Mouse (Mus musculus) MEL (cell line): ENCODE measurements around the gene 4930415O20Rik. TPM values are rescaled to one million over a fixed set of nuclear protein-coding genes. Genes with fewer than 3 reads are reported as not detected.

Source experiments
- DNase-seq: peaks from one replicate; pipeline ENCODE4 v3.0.0; 2011; ENCODE audit warnings: low read depth, low spot score
- H3K27ac ChIP-seq: 2 replicates; pipeline ENCODE4 v1.5.1; 2012; ENCODE audit warnings: low read depth, mild to moderate bottlenecking, control low read depth, low read length, moderate library complexity; ENCODE audit not compliant: control insufficient read depth
- H3K27me3 ChIP-seq, 2 experiments: fragments of 150-350 bp in 1 of 2; sonication (generic) in 1 of 2; 2 replicates each; pipeline ENCODE4 v1.6.1; 2012; ENCODE audit warnings: low read length in 2 of 2, mild to moderate bottlenecking in 2 of 2, improper control_type of control experiment in 1 of 2, moderate library complexity in 1 of 2; ENCODE audit not compliant: insufficient read depth in 2 of 2, control insufficient read depth in 1 of 2
- H3K36me3 ChIP-seq, 2 experiments: 2 replicates each; pipeline ENCODE4 v1.6.1; 2012 to 2014; ENCODE audit warnings: low read length in 2 of 2, improper control_type of control experiment in 1 of 2, inconsistent platforms in 1 of 2, mild to moderate bottlenecking in 1 of 2; ENCODE audit not compliant: insufficient read depth in 2 of 2, control insufficient read depth in 1 of 2
- H3K4me1 ChIP-seq, 2 experiments: fragments of 150-350 bp in 1 of 2; sonication (generic) in 1 of 2; 2 replicates each; pipeline ENCODE4 v1.6.1; 2012; ENCODE audit warnings: low read length in 2 of 2, improper control_type of control experiment in 1 of 2, mild to moderate bottlenecking in 1 of 2; ENCODE audit not compliant: insufficient read depth in 2 of 2, control insufficient read depth in 1 of 2
- H3K4me3 ChIP-seq, 2 experiments: fragments of 150-350 bp in 1 of 2; sonication (generic) in 1 of 2; 2 replicates each; pipeline ENCODE4 v1.5.1; 2012; ENCODE audit warnings: low read depth in 2 of 2, low read length in 2 of 2, mild to moderate bottlenecking in 2 of 2, moderate library complexity in 2 of 2, control low read depth in 1 of 2, improper control_type of control experiment in 1 of 2; ENCODE audit not compliant: control insufficient read depth in 1 of 2, insufficient read depth in 1 of 2
- H3K79me2 ChIP-seq: 2 replicates; pipeline ENCODE4 v1.6.1; 2012; ENCODE audit warnings: mild to moderate bottlenecking, low read length, moderate library complexity; ENCODE audit not compliant: control insufficient read depth, poor library complexity, insufficient read depth
- H3K9ac ChIP-seq: 2 replicates; pipeline ENCODE4 v1.6.1; 2012; ENCODE audit warnings: low read depth, mild to moderate bottlenecking, control low read depth, low read length, moderate library complexity; ENCODE audit not compliant: control insufficient read depth, poor library complexity, severe bottlenecking
- H3K9me3 ChIP-seq: fragments of 150-350 bp; sonication (generic); replicated peaks from 2 replicates; pipeline ENCODE4 v1.6.1; 2012; ENCODE audit warnings: mild to moderate bottlenecking, low read length, improper control_type of control experiment, moderate library complexity; ENCODE audit not compliant: insufficient read depth
- BHLHE40 ChIP-seq: IDR thresholded peaks from 2 replicates; pipeline ENCODE4 v1.6.1; 2012; ENCODE audit warnings: low read depth, mild to moderate bottlenecking, inconsistent platforms, low read length, improper control_type of control experiment, borderline replicate concordance
- CHD1 ChIP-seq: IDR thresholded peaks from 2 replicates; pipeline ENCODE4 v1.6.1; 2012; ENCODE audit warnings: low read depth, mild to moderate bottlenecking, inconsistent platforms, low read length, improper control_type of control experiment
- CHD2 ChIP-seq: IDR thresholded peaks from 2 replicates; pipeline ENCODE4 v1.6.1; 2011; ENCODE audit warnings: low read length, improper control_type of control experiment
- CTCF ChIP-seq, 3 experiments: IDR thresholded peaks in 2 of 3; conservative IDR thresholded peaks in 1 of 3; 2 replicates each; pipeline ENCODE4 v1.5.1; 2011 to 2012; ENCODE audit warnings: low read length in 3 of 3, low read depth in 2 of 3, mild to moderate bottlenecking in 2 of 3, improper control_type of control experiment in 1 of 3, inconsistent platforms in 1 of 3, mixed read lengths in 1 of 3, moderate library complexity in 1 of 3; ENCODE audit not compliant: control insufficient read depth in 1 of 3, insufficient read depth in 1 of 3, poor library complexity in 1 of 3, severe bottlenecking in 1 of 3
- E2F4 ChIP-seq: IDR thresholded peaks from 2 replicates; pipeline ENCODE4 v1.6.1; 2011; ENCODE audit warnings: low read depth, low read length, improper control_type of control experiment, borderline replicate concordance
- ELF1 ChIP-seq: IDR thresholded peaks from 2 replicates; pipeline ENCODE4 v1.6.1; 2014; ENCODE audit warnings: low read depth, mild to moderate bottlenecking, inconsistent platforms, low read length, improper control_type of control experiment, moderate library complexity
- EP300 ChIP-seq, 2 experiments: IDR thresholded peaks; 2 replicates each; pipeline ENCODE4 v1.6.1; 2011; ENCODE audit warnings: improper control_type of control experiment in 2 of 2, low read length in 2 of 2, low read depth in 1 of 2, mild to moderate bottlenecking in 1 of 2
- ETS1 ChIP-seq: IDR thresholded peaks from 2 replicates; pipeline ENCODE4 v1.6.1; 2012; ENCODE audit warnings: low read depth, mild to moderate bottlenecking, inconsistent platforms, low read length, improper control_type of control experiment, moderate library complexity
- GATA1 ChIP-seq: IDR thresholded peaks from 2 replicates; pipeline ENCODE4 v1.6.1; 2011; ENCODE audit warnings: low read depth, low read length, improper control_type of control experiment
- HCFC1 ChIP-seq: IDR thresholded peaks from 2 replicates; pipeline ENCODE4 v1.6.1; 2012; ENCODE audit warnings: low read depth, mild to moderate bottlenecking, inconsistent platforms, low read length, improper control_type of control experiment, moderate library complexity
- JUND ChIP-seq: IDR thresholded peaks from 2 replicates; pipeline ENCODE4 v1.6.1; 2011; ENCODE audit warnings: low read depth, mild to moderate bottlenecking, improper control_type of control experiment, low read length
- MAX ChIP-seq: IDR thresholded peaks from 2 replicates; pipeline ENCODE4 v1.6.1; 2011; ENCODE audit warnings: low read length, improper control_type of control experiment
- MXI1 ChIP-seq: IDR thresholded peaks from 2 replicates; pipeline ENCODE4 v1.6.1; 2011; ENCODE audit warnings: mild to moderate bottlenecking, low read depth, low read length, improper control_type of control experiment
- MYB ChIP-seq: IDR thresholded peaks from 2 replicates; pipeline ENCODE4 v1.6.1; 2011; ENCODE audit warnings: mild to moderate bottlenecking, low read depth, low read length, improper control_type of control experiment
- MYC ChIP-seq: IDR thresholded peaks from 2 replicates; pipeline ENCODE4 v1.6.1; 2011; ENCODE audit warnings: low read depth, mild to moderate bottlenecking, low read length, improper control_type of control experiment, moderate library complexity
- NELFE ChIP-seq: IDR thresholded peaks from 2 replicates; pipeline ENCODE4 v1.6.1; 2011; ENCODE audit warnings: low read depth, low read length, improper control_type of control experiment
- POLR2AphosphoS5 ChIP-seq: IDR thresholded peaks from 2 replicates; pipeline ENCODE4 v1.6.1; 2012; ENCODE audit warnings: low read depth, borderline replicate concordance, mild to moderate bottlenecking, inconsistent platforms, low read length, moderate library complexity, mixed read lengths
- RAD21 ChIP-seq: IDR thresholded peaks from 2 replicates; pipeline ENCODE4 v1.6.1; 2011; ENCODE audit warnings: mild to moderate bottlenecking, low read depth, low read length, improper control_type of control experiment
- RCOR1 ChIP-seq: IDR thresholded peaks from 2 replicates; pipeline ENCODE4 v1.6.1; 2012; ENCODE audit warnings: low read depth, mild to moderate bottlenecking, inconsistent platforms, low read length, improper control_type of control experiment
- SIN3A ChIP-seq: IDR thresholded peaks from 2 replicates; pipeline ENCODE4 v1.6.1; 2012; ENCODE audit warnings: low read length, improper control_type of control experiment, inconsistent platforms
- SMC3 ChIP-seq: IDR thresholded peaks from 2 replicates; pipeline ENCODE4 v1.6.1; 2011; ENCODE audit warnings: low read depth, low read length, improper control_type of control experiment
- TAL1 ChIP-seq: IDR thresholded peaks from 2 replicates; pipeline ENCODE4 v1.6.1; 2012; ENCODE audit warnings: mild to moderate bottlenecking, inconsistent platforms, low read length, moderate library complexity, mixed read lengths
- TBP ChIP-seq: IDR thresholded peaks from 2 replicates; pipeline ENCODE4 v1.8.0; 2011; ENCODE audit warnings: low read depth, low read length, improper control_type of control experiment
- TCF12 ChIP-seq: IDR thresholded peaks from 2 replicates; pipeline ENCODE4 v1.6.1; 2014; ENCODE audit warnings: low read depth, mild to moderate bottlenecking, inconsistent platforms, low read length, improper control_type of control experiment, moderate library complexity
- USF1 ChIP-seq: IDR thresholded peaks from 2 replicates; pipeline ENCODE4 v1.6.1; 2014; ENCODE audit warnings: low read depth, mild to moderate bottlenecking, inconsistent platforms, low read length, improper control_type of control experiment, moderate library complexity
- USF2 ChIP-seq, 2 experiments: IDR thresholded peaks; 2 replicates each; pipeline ENCODE4 v1.6.1; 2011 to 2012; ENCODE audit warnings: improper control_type of control experiment in 2 of 2, low read length in 2 of 2, borderline replicate concordance in 1 of 2, inconsistent platforms in 1 of 2, low read depth in 1 of 2, mild to moderate bottlenecking in 1 of 2; ENCODE audit not compliant: insufficient read depth in 1 of 2
- ZC3H11A ChIP-seq: IDR thresholded peaks from 2 replicates; pipeline ENCODE4 v1.6.1; 2012; ENCODE audit warnings: low read depth, mild to moderate bottlenecking, inconsistent platforms, low read length, improper control_type of control experiment
- ZKSCAN1 ChIP-seq: IDR thresholded peaks from 2 replicates; pipeline ENCODE4 v1.6.1; 2012; ENCODE audit warnings: low read depth, mild to moderate bottlenecking, inconsistent platforms, low read length, improper control_type of control experiment, moderate library complexity
- ZMIZ1 ChIP-seq: IDR thresholded peaks from 2 replicates; pipeline ENCODE4 v1.6.1; 2012; ENCODE audit warnings: low read depth, mild to moderate bottlenecking, inconsistent platforms, low read length, improper control_type of control experiment, moderate library complexity
- polyA plus RNA-seq, 2 experiments: library from polyadenylated mRNA; stranded (reverse) in 1 of 2; unstranded in 1 of 2; fragments of >175 nt in 1 of 2; fragments of >200 nt in 1 of 2; gene quantifications; 2 replicates each; pipeline versions ENCODE4 v1.2.1 to v1.2.4; 2012; ENCODE audit warnings: low replicate concordance in 2 of 2, low read depth in 1 of 2; ENCODE audit not compliant: insufficient read length in 2 of 2, insufficient read depth in 1 of 2, missing spikeins in 1 of 2
- total RNA-seq: library from RNA; depleted of rRNA; stranded (reverse); fragments of 300-350 nt; gene quantifications from 2 replicates; pipeline ENCODE4 v1.2.3, GENCODE M21; 2012

The 4930415O20Rik gene
- total and polyA plus RNA-seq, 3 experiments, result 0.31 to 0.50 TPM; not detected in 1

- TF ChIP-seq USF1, result no peak
Observed at GRCm38 (mm10) chr15:98602921-98603458, 32.2 kb downstream of the 4930415O20Rik start (continued).

GRCm38 (mm10) chr15:98604041-98604575 is 33.3 kb downstream of the 4930415O20Rik start:
- Histone ChIP-seq H3K79me2 (peaks cover 74% of the 10 kb centered on the region), H3K9me3 (no peaks in the 10 kb centered on the region), H3K9ac (no peak overlapping the region), H3K36me3 (peaks cover 16 to 53% of the 10 kb centered on the region in 2 experiments), H3K27ac (peak overlapping the region; percentile 92; the same call in 1 of the 2 replicates), H3K4me1 (peaks cover 35 to 67% of the 10 kb centered on the region in 2 experiments), H3K4me3 (no peak overlapping the region), H3K27me3 (no peaks in the 10 kb centered on the region)
- TF ChIP-seq MYB (no peak), USF1 (no peak), MAX (no peak)
- no peak for DNase-seq

- peak; percentile 94 for DNase-seq
- Histone ChIP-seq H3K4me3 (peak overlapping the region; percentile 81 to 98), H3K36me3 (peaks cover 5 to 59% of the 10 kb centered on the region in 2 experiments), H3K27ac (peak overlapping the region; percentile 91), H3K4me1 (peaks cover 35 to 76% of the 10 kb centered on the region in 2 experiments), H3K9ac (peak overlapping the region; percentile 85), H3K79me2 (peaks cover 74% of the 10 kb centered on the region), H3K27me3 (no peaks in the 10 kb centered on the region), H3K9me3 (no peaks in the 10 kb centered on the region)
- peak; percentile 78; the same call in 1 of the 2 replicates for TF ChIP-seq ZMIZ1
- TF ChIP-seq TCF12, result peak; percentile 99
- peak; percentile 73 for TF ChIP-seq JUND
- TF ChIP-seq MYC, result no peak
- TF ChIP-seq RCOR1, result peak; percentile 97
- peak; percentile 98 for TF ChIP-seq SIN3A
- peak; percentile 71 for TF ChIP-seq NELFE
- TF ChIP-seq POLR2AphosphoS5, result peak; percentile 75; the same call in 1 of the 2 replicates
- TF ChIP-seq CHD1, result peak; percentile 90
- no peak for TF ChIP-seq RAD21
- peak; percentile 34; the same call in 1 of the 2 replicates for TF ChIP-seq ELF1
- TF ChIP-seq TAL1, result peak; percentile 97
- peak; percentile 74 for TF ChIP-seq CHD2
- peak; percentile 82 for TF ChIP-seq BHLHE40
- peak; percentile 61 for TF ChIP-seq MXI1
- peak; percentile 70 for TF ChIP-seq HCFC1
- peak; percentile 98 for TF ChIP-seq MYB
- no peak for TF ChIP-seq SMC3
- TF ChIP-seq ZKSCAN1, result no peak
- TF ChIP-seq CTCF (IDR thresholded peaks at IDR 0.05 in 2 of 3, conservative IDR thresholded peaks at IDR 0.05 in 1 of 3; ENCODE audit: control insufficient read depth in 1 of 3, insufficient read depth in 1 of 3, low read depth in 2 of 3, low read length in 3 of 3, poor library complexity in 1 of 3, severe bottlenecking in 1 of 3), result no peak
- peak; percentile 87 for TF ChIP-seq TBP
- TF ChIP-seq ETS1, result peak; percentile 99
- peak; percentile 100 for TF ChIP-seq EP300 (IDR thresholded peaks at IDR 0.05; ENCODE audit: low read depth in 1 of 2, low read length in 2 of 2)
- TF ChIP-seq GATA1, result peak; percentile 99
- no peak for TF ChIP-seq E2F4
- no peak for TF ChIP-seq ZC3H11A
- TF ChIP-seq USF2 (IDR thresholded peaks at IDR 0.05; ENCODE audit: borderline replicate concordance in 1 of 2, insufficient read depth in 1 of 2, low read depth in 1 of 2, low read length in 2 of 2), result no peak
Observed at GRCm38 (mm10) chr15:98606051-98606536, 35.3 kb downstream of the 4930415O20Rik start.
